Mouse (Mus musculus): ENCODE measurements at regions not wholly inside any gene's neighbourhood (a gene's known extent, or its start where the extent isn't known, plus 50 kb on each side); places are given as distances from the start of the nearest gene placed in this dataset.
"Not testable (repeated sequence)": the region's sequence is repeated elsewhere in the genome, so short reads cannot be mapped to it uniquely, and the experiment has no call there.

DNA sequence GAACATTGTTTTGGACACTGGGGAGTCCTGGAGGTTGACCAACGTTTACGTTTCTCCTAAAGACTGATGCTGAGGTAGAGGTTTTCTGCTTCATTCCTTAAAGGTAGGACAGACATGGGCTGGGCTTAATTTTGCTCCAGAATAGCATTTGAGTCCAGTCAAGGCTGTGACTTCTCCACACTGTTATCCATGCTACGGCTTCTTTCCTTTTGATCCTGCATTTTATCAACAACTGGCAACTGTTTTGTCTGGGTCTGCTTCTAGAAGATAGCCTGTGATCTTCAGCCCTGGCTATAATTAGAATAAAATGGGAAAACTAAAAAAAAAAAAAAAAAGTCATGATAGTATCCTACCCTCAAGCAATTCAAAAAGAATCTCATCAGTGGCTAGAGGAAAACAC lies 55.5 kb upstream of the Asns start:
- 49% methylated on average over 3 of the region's 3 CpGs for WGBS (ENCODE audit: insufficient replicate concordance)
- Histone ChIP-seq H3K4me2 (no peak overlapping the region), H3K4me3 (replicated peaks) (no peak overlapping the region)

DNA sequence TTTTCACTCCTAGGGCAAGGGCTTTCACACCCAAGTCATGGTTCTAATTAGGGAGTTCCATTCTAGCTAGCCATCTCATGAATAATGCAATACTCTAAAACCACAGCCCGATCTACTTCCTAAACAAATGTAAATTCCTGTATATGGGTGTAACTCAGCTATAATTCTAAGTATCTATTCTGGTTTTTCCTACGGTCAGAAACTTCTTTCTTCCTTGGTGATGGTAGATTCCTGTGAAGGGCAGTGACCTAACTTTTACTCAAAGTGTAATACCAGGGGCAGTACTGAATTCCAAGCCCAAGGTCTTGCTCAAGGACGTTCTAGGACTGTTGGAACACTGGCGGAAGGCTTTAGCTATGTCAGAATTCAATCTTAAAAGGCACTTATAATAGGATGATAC lies 51.2 kb upstream of the Asns start:
- not testable (repeated sequence) for H3K9ac ChIP-seq; DNase-seq; H3K4me3 ChIP-seq (replicated peaks); H3K36me3 ChIP-seq; H3K9me3 ChIP-seq (replicated peaks); H3K4me2 ChIP-seq; H3K27me3 ChIP-seq; H3K27ac ChIP-seq; ATAC-seq (ENCODE audit: low read depth)
- WGBS (ENCODE audit: insufficient replicate concordance), result 78% methylated on average over 4 of the region's 4 CpGs
- peaks cover 19% of the 10 kb centered on the region for H3K4me1 ChIP-seq (replicated peaks)

More for the DNA sequence above, 55.5 kb upstream of the Asns start:
- ATAC-seq (ENCODE audit: low read depth) (peak; percentile 69; the same call in 1 of the 2 replicates), DNase-seq (peak; percentile 11)
- Histone ChIP-seq H3K27me3 (no peaks in the 10 kb centered on the region), H3K9me3 (replicated peaks) (no peaks in the 10 kb centered on the region), H3K4me1 (replicated peaks) (peaks cover 15% of the 10 kb centered on the region), H3K9ac (no peak overlapping the region), H3K36me3 (no peaks in the 10 kb centered on the region), H3K27ac (no peak overlapping the region)
